Mouse (Mus musculus) lung, embryonic 16.5 days (tissue): Measurements from ENCODE around the gene Bin2. TPM values are rescaled to one million over a fixed set of nuclear protein-coding genes. Genes with fewer than 3 reads are reported as not detected.

Experiments
- ATAC-seq: fragments of 200-750 bp; cut with Nextera tagmentation; 2 replicates; pipeline ENCODE4 v1.8.0; 2017; ENCODE audit warnings: low read depth, mild to moderate bottlenecking, moderate library complexity
- H3K27ac ChIP-seq: fragments of 300-500 bp; sonication (generic); 2 replicates; pipeline ENCODE4 v1.5.1; 2014; ENCODE audit warnings: mild to moderate bottlenecking, control low read depth, low read length
- H3K27me3 ChIP-seq: fragments of 300-500 bp; sonication (generic); 2 replicates; pipeline ENCODE4 v1.6.1; 2014; ENCODE audit warnings: low read depth, low read length, mixed read lengths; ENCODE audit not compliant: control insufficient read depth, insufficient read depth
- H3K36me3 ChIP-seq: fragments of 300-500 bp; sonication (generic); 2 replicates; pipeline ENCODE4 v1.6.1; 2014; ENCODE audit warnings: low read length; ENCODE audit not compliant: control insufficient read depth, insufficient read depth
- H3K4me1 ChIP-seq: fragments of 300-500 bp; sonication (generic); replicated peaks from 2 replicates; pipeline ENCODE4 v1.6.1; 2014; ENCODE audit warnings: low read length, mixed read lengths; ENCODE audit not compliant: control insufficient read depth, insufficient read depth
- H3K4me2 ChIP-seq: fragments of 300-500 bp; sonication (generic); 2 replicates; pipeline ENCODE4 v1.6.1; 2014; ENCODE audit warnings: low read depth, low read length, control low read depth
- H3K4me3 ChIP-seq: fragments of 300-500 bp; sonication (generic); 2 replicates; pipeline ENCODE4 v1.5.1; 2014; ENCODE audit warnings: mild to moderate bottlenecking, low read length, control low read depth
- H3K9ac ChIP-seq: fragments of 300-500 bp; sonication (generic); 2 replicates; pipeline ENCODE4 v1.6.1; 2014; ENCODE audit warnings: low read length, control low read depth
- H3K9me3 ChIP-seq: fragments of 300-500 bp; sonication (generic); 2 replicates; pipeline ENCODE4 v1.6.1; 2016; ENCODE audit warnings: low read length; ENCODE audit not compliant: control insufficient read depth
- WGBS: fragments of 180-500 bp; shearing (Covaris S2); extraction: QIAGEN DNeasy Blood & Tissue Kit; methylation state at CpG from one replicate; pipeline ENCODE4 v1.1.7; 2014; 5-methylcytosine and 5-hydroxymethylcytosine counted together
- polyA plus RNA-seq: library from polyadenylated mRNA; unstranded; fragments of >200 nt; fragmentation: Nextera tagmentation; extraction: Ambion mirVana; gene quantifications from 2 replicates; pipeline ENCODE4 v1.2.1, GENCODE M21; 2015

Gene Bin2
- polyA plus RNA-seq, 1 experiment from 2014 or later: 4.6 TPM

DNA sequence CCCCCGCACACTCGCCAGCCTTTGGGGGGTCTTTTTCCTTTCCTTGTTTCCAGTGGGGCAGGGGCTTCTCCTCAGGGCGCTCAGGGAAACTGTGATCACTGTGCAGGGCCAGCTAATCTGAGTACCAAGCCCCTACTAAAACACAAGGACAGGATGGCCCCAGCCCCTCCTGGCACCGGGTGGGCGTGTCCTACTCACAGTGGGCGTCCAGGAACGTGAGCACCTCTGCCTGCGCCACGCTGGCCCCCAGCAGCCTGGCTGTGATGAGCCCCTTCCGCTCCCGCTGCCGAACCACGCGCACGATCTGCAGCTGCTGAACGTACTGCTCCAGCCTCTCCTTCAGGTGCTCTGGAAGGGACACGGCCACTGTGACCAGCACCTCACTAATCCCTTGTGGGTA is 34.6 kb upstream of the Bin2 start:
- Histone ChIP-seq H3K9ac (no peak overlapping the region), H3K27me3 (peaks cover 16% of the 10 kb centered on the region), H3K4me3 (no peak overlapping the region), H3K9me3 (no peaks in the 10 kb centered on the region), H3K36me3 (no peaks in the 10 kb centered on the region), H3K4me1 (peaks cover 4% of the 10 kb centered on the region; the same call in 1 of the 2 replicates), H3K4me2 (no peak overlapping the region), H3K27ac (no peak overlapping the region)
- no peak for ATAC-seq
- WGBS: 9% methylated on average over 17 of the region's 17 CpGs

GRCm38 (mm10) chr15:100701856-100702255 is 32.5 kb upstream of the Bin2 start:
- Histone ChIP-seq H3K4me3 (no peak overlapping the region), H3K27me3 (peaks cover 16% of the 10 kb centered on the region), H3K36me3 (no peaks in the 10 kb centered on the region), H3K9ac (no peak overlapping the region), H3K4me1 (peaks cover 4% of the 10 kb centered on the region; the same call in 1 of the 2 replicates), H3K4me2 (no peak overlapping the region), H3K27ac (no peak overlapping the region), H3K9me3 (no peaks in the 10 kb centered on the region)
- ATAC-seq: no peak
- 60% methylated on average over 6 of the region's 6 CpGs for WGBS

DNA sequence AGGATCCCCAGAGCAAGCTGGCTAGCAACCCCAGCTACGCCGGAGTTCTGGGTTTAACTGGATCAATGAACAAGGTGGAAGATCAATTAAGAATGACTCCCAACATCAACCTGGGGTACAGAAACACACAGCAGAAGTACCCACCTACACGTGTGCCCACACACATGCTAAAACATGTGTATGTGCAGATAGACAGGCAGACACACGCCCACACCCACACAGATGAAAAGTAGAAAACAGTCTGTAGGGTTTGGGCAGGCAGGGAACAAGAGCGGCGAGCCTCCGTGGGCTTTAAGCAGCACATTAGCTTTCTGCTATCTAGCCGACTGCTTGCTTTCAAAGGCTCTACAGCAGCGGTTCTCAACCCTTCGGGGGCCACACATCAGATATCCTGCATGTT is 31.8 kb upstream of the Bin2 start:
- no peaks in the 10 kb centered on the region for H3K9me3 ChIP-seq
- H3K9ac ChIP-seq: no peak overlapping the region
- H3K27me3 ChIP-seq: peaks cover 16% of the 10 kb centered on the region
- ATAC-seq: no peak
- H3K4me3 ChIP-seq: no peak overlapping the region
- H3K27ac ChIP-seq: no peak overlapping the region
- no peaks in the 10 kb centered on the region for H3K36me3 ChIP-seq
- H3K4me1 ChIP-seq: peaks cover 4% of the 10 kb centered on the region; the same call in 1 of the 2 replicates
- WGBS: 62% methylated on average over 10 of the region's 10 CpGs
- no peak overlapping the region for H3K4me2 ChIP-seq

DNA sequence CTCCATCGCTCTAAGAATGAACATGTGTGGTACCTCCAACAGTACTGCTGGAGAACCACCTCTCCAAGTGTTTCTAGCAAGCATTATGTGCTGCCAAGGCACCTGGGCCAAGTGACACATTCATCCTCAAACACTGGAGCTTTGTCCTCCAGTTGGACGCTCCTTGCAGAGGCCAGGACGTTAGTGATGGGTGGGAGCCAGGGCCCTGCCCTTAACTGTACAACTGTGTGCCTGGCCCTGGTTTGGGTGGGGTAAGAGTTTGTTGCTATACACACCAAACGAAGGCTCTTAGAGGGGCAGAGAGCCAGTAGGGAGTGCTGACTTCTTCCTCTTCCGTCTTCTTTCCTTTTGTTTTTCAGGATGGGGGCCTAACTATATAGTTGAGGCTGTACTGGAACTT is 31.1 kb upstream of the Bin2 start:
- Histone ChIP-seq H3K4me1 (peaks cover 4% of the 10 kb centered on the region; the same call in 1 of the 2 replicates), H3K4me2 (no peak overlapping the region), H3K9ac (no peak overlapping the region), H3K27ac (no peak overlapping the region), H3K4me3 (no peak overlapping the region), H3K27me3 (peaks cover 16% of the 10 kb centered on the region), H3K9me3 (no peaks in the 10 kb centered on the region), H3K36me3 (no peaks in the 10 kb centered on the region)
- ATAC-seq: no peak
- WGBS: 62% methylated on average over 5 of the region's 5 CpGs

GRCm38 (mm10) chr15:100699386-100699785 is 30.0 kb upstream of the Bin2 start:
- WGBS: 57% methylated on average over 6 of the region's 6 CpGs

DNA sequence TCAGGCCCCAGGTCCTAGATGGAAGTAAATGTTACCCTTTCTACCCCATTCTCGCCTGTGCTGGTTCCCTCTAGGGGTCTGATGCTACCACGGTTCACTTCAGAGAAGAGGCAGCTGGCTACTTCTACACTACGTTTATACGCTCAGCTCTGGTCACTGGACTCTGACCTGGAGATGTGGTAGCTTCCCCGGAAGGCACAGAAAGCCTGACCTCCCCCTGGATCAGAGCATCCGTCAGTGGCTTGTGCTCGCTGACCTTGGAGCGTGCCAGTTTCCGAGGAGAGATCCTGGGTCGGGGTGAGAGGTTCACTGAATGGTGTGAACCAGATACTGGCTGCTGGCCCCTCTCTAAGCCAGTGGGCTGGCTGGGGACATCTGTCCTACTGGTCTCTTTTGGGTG is 28.7 kb upstream of the Bin2 start:
- Histone ChIP-seq H3K9me3 (no peaks in the 10 kb centered on the region), H3K9ac (no peak overlapping the region), H3K4me3 (no peak overlapping the region), H3K4me1 (no peaks in the 10 kb centered on the region), H3K27ac (no peak overlapping the region), H3K36me3 (no peaks in the 10 kb centered on the region), H3K4me2 (no peak overlapping the region), H3K27me3 (no peaks in the 10 kb centered on the region; the same call in 1 of the 2 replicates)
- no peak for ATAC-seq
- 63% methylated on average over 10 of the region's 10 CpGs for WGBS

More at GRCm38 (mm10) chr15:100699386-100699785, 30.0 kb upstream of the Bin2 start:
- Histone ChIP-seq H3K9me3 (no peaks in the 10 kb centered on the region), H3K4me1 (peaks cover 4% of the 10 kb centered on the region; the same call in 1 of the 2 replicates), H3K4me2 (no peak overlapping the region), H3K27ac (no peak overlapping the region), H3K27me3 (peaks cover 12% of the 10 kb centered on the region), H3K36me3 (no peaks in the 10 kb centered on the region), H3K4me3 (no peak overlapping the region), H3K9ac (no peak overlapping the region)
- ATAC-seq: no peak

GRCm38 (mm10) chr15:100694406-100694805 is 25.1 kb upstream of the Bin2 start:
- no peak overlapping the region for H3K4me2 ChIP-seq
- H3K4me3 ChIP-seq: no peak overlapping the region
- H3K4me1 ChIP-seq: no peaks in the 10 kb centered on the region
- H3K9ac ChIP-seq: no peak overlapping the region
- H3K27ac ChIP-seq: no peak overlapping the region
- 85% methylated on average over 9 of the region's 9 CpGs for WGBS
- ATAC-seq: no peak
- no peaks in the 10 kb centered on the region for H3K27me3 ChIP-seq
- H3K9me3 ChIP-seq: peaks cover 9% of the 10 kb centered on the region
- no peaks in the 10 kb centered on the region for H3K36me3 ChIP-seq

GRCm38 (mm10) chr15:100691990-100692389 is 22.6 kb upstream of the Bin2 start:
- peaks cover 9% of the 10 kb centered on the region for H3K9me3 ChIP-seq

GRCm38 (mm10) chr15:100687430-100687971 is 18.1 kb upstream of the Bin2 start, which contains the start of gene Cela1:
Gene Cela1, minus strand, starts transcription at chr15:100687921.
- ATAC-seq: no peak
- no peak within 1 kb of the TSS for H3K4me2 ChIP-seq
- peaks cover 9% of the 10 kb centered on the region for H3K9me3 ChIP-seq
- H3K9ac ChIP-seq: no peak within 1 kb of the TSS
- no peak within 1 kb of the TSS for H3K4me3 ChIP-seq
- H3K4me1 ChIP-seq: peaks cover 3% of the 10 kb centered on the region; the same call in 1 of the 2 replicates
- H3K27ac ChIP-seq: no peak within 1 kb of the TSS
- H3K36me3 ChIP-seq: no peaks in the 10 kb centered on the region
- peaks cover 2% of the 10 kb centered on the region for H3K27me3 ChIP-seq
- 62% methylated on average over 8 of the region's 8 CpGs for WGBS

More at GRCm38 (mm10) chr15:100691990-100692389, 22.6 kb upstream of the Bin2 start:
- H3K27ac ChIP-seq: no peak overlapping the region
- H3K4me1 ChIP-seq: no peaks in the 10 kb centered on the region
- no peak overlapping the region for H3K4me2 ChIP-seq
- H3K4me3 ChIP-seq: no peak overlapping the region
- no peak overlapping the region for H3K9ac ChIP-seq
- no peaks in the 10 kb centered on the region for H3K36me3 ChIP-seq
- ATAC-seq: no peak
- no peaks in the 10 kb centered on the region for H3K27me3 ChIP-seq
- 37% methylated on average over 3 of the region's 3 CpGs for WGBS
